Mouse (Mus musculus) erythroblast, embryonic 14.5 days (primary cell): ENCODE results near the gene Ak5.

ENCODE experiments used
- GATA1 ChIP-seq: IDR thresholded peaks from 2 replicates; pipeline ENCODE4 v1.6.1; 2012; ENCODE audit warnings: low read length, inconsistent platforms, mixed read lengths
- TAL1 ChIP-seq: IDR thresholded peaks from 3 replicates; pipeline ENCODE4 v1.6.1; 2012; ENCODE audit warnings: low read length, inconsistent platforms, mixed read lengths

DNA sequence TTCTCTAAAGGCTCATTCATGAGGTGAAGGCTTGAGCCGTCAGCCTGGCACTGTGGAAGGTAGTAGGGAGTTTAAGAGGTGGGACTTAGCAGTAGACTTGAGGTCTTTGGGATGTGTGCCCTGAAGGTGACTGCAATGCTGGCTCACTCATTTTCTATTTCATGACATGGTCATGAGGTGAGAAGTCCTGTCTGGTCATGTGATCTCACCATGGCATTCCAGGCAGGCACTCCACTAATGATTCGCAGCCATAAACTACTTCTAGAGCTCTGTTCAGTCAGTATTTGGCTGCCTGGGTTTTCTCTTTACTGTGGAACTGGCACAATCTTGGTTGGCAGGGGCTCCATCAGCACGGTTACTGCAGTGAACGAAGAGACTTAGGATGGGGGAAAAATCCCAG lies 179.2 kb downstream of the Ak5 start:
- no peak for TF ChIP-seq GATA1
- TF ChIP-seq TAL1, result no peak
